Mouse (Mus musculus) limb, embryonic 10.5 days (tissue): ENCODE results near the gene Rtn4rl2. TPM values are rescaled to one million over a fixed set of nuclear protein-coding genes. Genes with fewer than 3 reads are reported as not detected.
"Not testable (repeated sequence)": the region's sequence is repeated elsewhere in the genome, so short reads cannot be mapped to it uniquely, and the experiment has no call there.

Source experiments
- DNase-seq: peaks from one replicate; pipeline ENCODE4 v3.0.0-alpha.2; 2017; ENCODE audit warnings: low spot score
- H3K27ac ChIP-seq: fragments of 300-500 bp; sonication (generic); 2 replicates; pipeline ENCODE4 v1.5.1; 2016; ENCODE audit warnings: mild to moderate bottlenecking
- H3K27me3 ChIP-seq: fragments of 300-500 bp; sonication (generic); 2 replicates; pipeline ENCODE4 v1.6.1; 2016; ENCODE audit warnings: low read depth, mild to moderate bottlenecking; ENCODE audit not compliant: poor library complexity, severe bottlenecking
- H3K36me3 ChIP-seq: fragments of 300-500 bp; sonication (generic); 2 replicates; pipeline ENCODE4 v1.6.1; 2016; ENCODE audit warnings: mild to moderate bottlenecking, moderate library complexity
- H3K4me1 ChIP-seq: fragments of 300-500 bp; sonication (generic); 2 replicates; pipeline ENCODE4 v1.6.1; 2016
- H3K4me3 ChIP-seq: fragments of 300-500 bp; sonication (generic); 2 replicates; pipeline ENCODE4 v1.5.1; 2016; ENCODE audit warnings: mild to moderate bottlenecking, moderate library complexity
- H3K9me3 ChIP-seq: fragments of 300-500 bp; sonication (generic); replicated peaks from 2 replicates; pipeline ENCODE4 v1.6.1; 2016; ENCODE audit warnings: mild to moderate bottlenecking
- WGBS: fragments of 180-500 bp; shearing (Covaris S2); methylation state at CpG from one replicate; pipeline ENCODE4 v1.1.7; 2016; 5-methylcytosine and 5-hydroxymethylcytosine counted together
- polyA plus RNA-seq: library from polyadenylated mRNA; unstranded; fragments of >200 nt; fragmentation: Nextera tagmentation; extraction: Ambion mirVana; gene quantifications from 2 replicates; pipeline ENCODE4 v1.2.1, GENCODE M21; 2016

Gene Rtn4rl2
- polyA plus RNA-seq, result 0.74 and 1.0 TPM in 2 replicates

DNA sequence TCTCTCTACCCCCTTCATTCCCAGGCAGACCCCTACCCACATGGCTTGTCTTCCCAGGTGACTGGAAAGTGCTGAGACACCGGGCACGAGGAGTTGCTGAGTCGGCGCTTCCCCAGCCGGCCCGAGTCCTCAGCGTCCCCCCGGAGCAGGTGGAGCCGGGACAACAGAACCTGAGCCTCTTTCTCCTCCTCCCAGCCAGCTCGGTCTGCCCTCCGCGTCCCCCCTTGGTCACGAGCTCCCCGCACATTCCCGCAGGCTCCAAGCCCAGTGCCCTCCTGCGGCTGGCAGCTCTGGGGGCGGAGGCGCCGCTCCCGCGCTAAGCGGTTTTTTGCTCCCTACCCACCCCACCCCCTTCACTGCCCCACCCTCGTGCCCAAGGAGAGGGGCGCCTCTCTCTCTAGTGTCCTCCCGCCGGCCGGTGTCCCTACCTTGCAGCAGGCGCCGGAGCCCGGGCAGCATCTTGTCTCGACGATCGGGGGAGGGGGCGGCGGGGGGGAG is at the start of gene Rtn4rl2:
Gene Rtn4rl2, minus strand, starts transcription at position 477 of the 498 bp plus-strand sequence.
- peak; percentile 67 for DNase-seq
- Histone ChIP-seq H3K4me1 (peaks cover 56% of the 10 kb centered on the region), H3K9me3 (no peaks in the 10 kb centered on the region), H3K36me3 (no peaks in the 10 kb centered on the region), H3K27me3 (peaks cover 100% of the 10 kb centered on the region), H3K4me3 (peak within 1 kb of the TSS; percentile 63), H3K27ac (peak within 1 kb of the TSS; percentile 61)
- under 1% methylated on average over 32 of the region's 35 CpGs for WGBS

GRCm38 (mm10) chr2:84935065-84935464 is 48.6 kb upstream of the Rtn4rl2 start:
- H3K9me3 ChIP-seq, result no peaks in the 10 kb centered on the region
- H3K4me1 ChIP-seq, result peaks cover 19% of the 10 kb centered on the region
- WGBS, result 84% methylated on average over 5 of the region's 5 CpGs
- no peak for DNase-seq
- H3K27ac ChIP-seq, result no peak overlapping the region
- H3K36me3 ChIP-seq, result peaks cover 14% of the 10 kb centered on the region
- H3K4me3 ChIP-seq, result no peak overlapping the region
- no peaks in the 10 kb centered on the region for H3K27me3 ChIP-seq

DNA sequence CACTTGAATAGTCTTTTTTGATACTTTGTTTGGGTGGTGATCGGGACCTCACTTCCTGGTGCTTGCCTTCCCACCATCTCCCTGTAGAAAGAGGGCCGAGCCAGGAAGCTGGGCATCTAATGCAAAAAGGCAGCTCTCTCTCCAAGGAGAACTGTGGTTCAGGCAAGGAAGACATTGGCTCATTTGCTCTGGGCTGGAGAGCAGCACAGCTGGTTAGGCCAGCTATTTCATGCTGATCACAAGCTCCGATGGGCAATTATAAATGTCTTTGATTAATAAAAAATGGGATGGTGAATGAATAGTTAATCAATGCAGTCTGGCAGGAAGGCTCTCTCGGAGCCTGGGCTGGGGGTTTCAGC is 48.1 kb upstream of the Rtn4rl2 start:
- no peaks in the 10 kb centered on the region for H3K27me3 ChIP-seq
- DNase-seq, result no peak
- 74% methylated on average over 4 of the region's 4 CpGs for WGBS
- peaks cover 11% of the 10 kb centered on the region for H3K36me3 ChIP-seq
- H3K4me3 ChIP-seq, result no peak overlapping the region
- no peaks in the 10 kb centered on the region for H3K9me3 ChIP-seq
- H3K27ac ChIP-seq, result no peak overlapping the region
- peaks cover 19% of the 10 kb centered on the region for H3K4me1 ChIP-seq

- 83% methylated on average over 8 of the region's 8 CpGs for WGBS
- Histone ChIP-seq H3K27ac (no peak overlapping the region), H3K9me3 (no peaks in the 10 kb centered on the region), H3K4me1 (peaks cover 19% of the 10 kb centered on the region), H3K27me3 (no peaks in the 10 kb centered on the region), H3K36me3 (peaks cover 6% of the 10 kb centered on the region; the same call in 1 of the 2 replicates), H3K4me3 (no peak overlapping the region)
- no peak for DNase-seq
Observed at GRCm38 (mm10) chr2:84933992-84934648, 47.6 kb upstream of the Rtn4rl2 start.

- DNase-seq, result no peak
- no peak overlapping the region for H3K27ac ChIP-seq
- no peaks in the 10 kb centered on the region for H3K9me3 ChIP-seq
- no peaks in the 10 kb centered on the region for H3K27me3 ChIP-seq
- H3K36me3 ChIP-seq, result no peaks in the 10 kb centered on the region
- H3K4me1 ChIP-seq, result no peaks in the 10 kb centered on the region
- 91% methylated on average over 7 of the region's 7 CpGs for WGBS
- H3K4me3 ChIP-seq, result no peak overlapping the region
Observed at GRCm38 (mm10) chr2:84930186-84930585, 43.7 kb upstream of the Rtn4rl2 start.

DNA sequence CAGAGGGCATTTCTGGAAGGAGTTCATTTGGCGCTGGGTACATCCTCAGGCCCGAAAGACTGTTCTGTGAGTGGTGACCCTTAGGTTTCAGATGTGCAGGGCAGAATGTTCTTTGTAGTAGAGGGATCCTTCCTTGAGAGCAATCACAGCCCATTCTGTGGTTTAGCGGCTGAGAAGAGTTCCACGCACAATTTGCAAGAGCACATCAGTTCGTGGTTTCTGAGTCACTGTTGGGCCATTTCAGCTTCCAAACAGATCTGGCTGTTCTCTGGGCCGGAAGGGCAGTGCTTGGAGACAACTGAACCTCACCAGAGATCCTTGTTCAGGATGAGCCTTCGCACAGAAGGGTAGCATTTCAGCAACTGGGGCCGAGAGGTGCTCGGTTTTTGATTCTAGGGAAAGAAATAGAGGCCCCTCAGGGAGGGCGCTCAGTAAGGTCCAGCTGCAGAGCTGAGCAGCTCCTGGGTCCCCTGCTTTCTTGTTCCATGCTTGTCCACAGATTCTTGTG is 33.1 kb upstream of the Rtn4rl2 start:
- H3K9me3 ChIP-seq, result no peaks in the 10 kb centered on the region
- H3K36me3 ChIP-seq, result no peaks in the 10 kb centered on the region
- H3K27me3 ChIP-seq, result no peaks in the 10 kb centered on the region
- no peak overlapping the region for H3K4me3 ChIP-seq
- H3K4me1 ChIP-seq, result peaks cover 3% of the 10 kb centered on the region; the same call in 1 of the 2 replicates
- DNase-seq, result no peak
- 90% methylated on average over 10 of the region's 10 CpGs for WGBS
- no peak overlapping the region for H3K27ac ChIP-seq

GRCm38 (mm10) chr2:84918188-84918587 is 31.7 kb upstream of the Rtn4rl2 start:
- no peak overlapping the region for H3K4me3 ChIP-seq
- H3K4me1 ChIP-seq, result peaks cover 7% of the 10 kb centered on the region; the same call in 1 of the 2 replicates
- no peaks in the 10 kb centered on the region for H3K27me3 ChIP-seq
- no peaks in the 10 kb centered on the region for H3K9me3 ChIP-seq
- 69% methylated on average over 3 of the region's 3 CpGs for WGBS
- no peaks in the 10 kb centered on the region for H3K36me3 ChIP-seq
- no peak for DNase-seq
- H3K27ac ChIP-seq, result no peak overlapping the region

DNA sequence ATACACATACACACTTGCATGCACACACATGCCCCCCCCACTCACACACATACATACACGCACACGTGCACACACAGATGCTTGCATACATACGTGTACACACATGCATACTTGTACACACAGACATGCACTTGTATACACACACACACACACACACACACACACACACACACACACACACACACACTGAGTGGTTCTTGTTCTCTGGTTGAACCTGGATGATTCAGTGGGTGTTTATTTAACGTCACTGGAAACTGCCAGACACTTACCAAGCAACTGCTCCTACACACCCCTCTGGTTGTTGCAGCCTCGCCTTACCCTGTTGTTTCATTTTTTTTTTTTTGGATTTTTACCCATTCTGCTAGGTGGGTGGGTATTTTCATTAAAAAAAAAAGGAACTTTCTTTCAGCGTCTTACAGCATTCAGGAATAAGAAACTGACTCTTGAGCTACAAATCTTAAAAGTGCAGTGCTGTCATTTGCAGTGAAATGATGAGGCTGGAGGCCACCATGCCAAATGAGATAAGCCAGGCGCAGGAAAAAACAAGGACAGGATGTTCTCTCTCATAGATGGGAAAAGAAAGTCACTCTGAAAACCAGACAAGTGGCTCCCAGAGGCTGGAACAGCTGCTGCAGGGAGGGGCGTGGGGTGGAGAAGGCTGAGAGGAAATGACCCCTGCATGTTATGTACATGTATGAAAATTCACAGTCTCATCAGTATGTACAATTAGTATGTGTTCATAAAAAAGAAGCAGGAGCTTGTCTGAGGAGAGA is 30.2 kb upstream of the Rtn4rl2 start:
- Histone ChIP-seq H3K9me3 (no peaks in the 10 kb centered on the region), H3K27ac (no peak overlapping the region), H3K36me3 (no peaks in the 10 kb centered on the region), H3K27me3 (no peaks in the 10 kb centered on the region), H3K4me3 (no peak overlapping the region), H3K4me1 (peaks cover 14% of the 10 kb centered on the region)
- 81% methylated on average over 8 of the region's 8 CpGs for WGBS
- no peak for DNase-seq

DNA sequence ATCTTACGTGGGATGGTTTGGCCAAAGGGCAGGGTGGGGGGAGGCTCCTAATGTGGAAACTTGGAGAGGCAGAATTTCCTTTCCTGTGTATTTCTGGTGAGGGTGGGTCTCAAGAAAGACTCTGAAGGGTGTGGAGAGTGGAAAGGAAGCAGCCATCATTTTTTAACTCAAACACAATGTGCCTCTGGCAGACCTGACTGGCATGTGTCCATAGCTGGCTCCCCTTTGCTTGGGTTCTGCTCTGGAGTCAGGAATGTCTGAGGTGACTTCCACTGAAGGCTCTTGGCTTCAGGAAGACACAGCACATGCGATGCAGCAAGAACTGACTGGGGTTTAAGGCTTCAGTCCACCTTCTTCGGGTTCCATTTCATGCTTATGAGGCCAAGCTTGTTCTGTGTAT is 28.8 kb upstream of the Rtn4rl2 start:
- Histone ChIP-seq H3K27ac (no peak overlapping the region), H3K27me3 (no peaks in the 10 kb centered on the region), H3K9me3 (no peaks in the 10 kb centered on the region), H3K4me1 (peaks cover 14% of the 10 kb centered on the region), H3K36me3 (no peaks in the 10 kb centered on the region), H3K4me3 (no peak overlapping the region)
- WGBS, result 86% methylated on average over 3 of the region's 3 CpGs
- no peak for DNase-seq

GRCm38 (mm10) chr2:84913881-84914280 is 27.4 kb upstream of the Rtn4rl2 start:
- 66% methylated on average over 5 of the region's 5 CpGs for WGBS
- Histone ChIP-seq H3K4me1 (peaks cover 14% of the 10 kb centered on the region), H3K36me3 (no peaks in the 10 kb centered on the region), H3K27me3 (no peaks in the 10 kb centered on the region), H3K9me3 (no peaks in the 10 kb centered on the region), H3K27ac (no peak overlapping the region), H3K4me3 (no peak overlapping the region)
- DNase-seq, result no peak

DNA sequence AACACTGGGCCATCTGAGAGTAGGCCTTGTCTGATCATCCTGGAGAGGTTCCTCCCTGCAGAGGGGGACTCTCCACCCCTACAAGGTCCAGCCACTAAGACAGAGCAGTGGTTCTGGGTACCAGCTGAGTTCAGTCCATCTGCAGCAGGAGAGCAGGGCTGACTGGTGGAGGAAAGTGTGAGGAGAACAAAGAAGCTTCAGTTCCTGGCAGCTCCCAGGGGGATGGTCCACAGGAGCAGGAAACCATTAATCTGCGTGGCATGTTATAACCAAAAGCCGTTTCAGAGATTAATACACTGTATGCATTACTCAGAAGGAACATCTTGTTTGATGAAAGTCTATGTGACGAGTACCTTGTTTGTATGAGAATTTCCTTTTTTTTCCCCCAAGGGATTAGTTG is 26.2 kb upstream of the Rtn4rl2 start:
- no peaks in the 10 kb centered on the region for H3K36me3 ChIP-seq
- 69% methylated on average over 3 of the region's 3 CpGs for WGBS
- peak overlapping the region; percentile 54 for H3K27ac ChIP-seq
- H3K4me3 ChIP-seq, result no peak overlapping the region
- peaks cover 14% of the 10 kb centered on the region for H3K4me1 ChIP-seq
- H3K27me3 ChIP-seq, result no peaks in the 10 kb centered on the region
- DNase-seq, result no peak
- no peaks in the 10 kb centered on the region for H3K9me3 ChIP-seq

GRCm38 (mm10) chr2:84896686-84897085 is 10.2 kb upstream of the Rtn4rl2 start:
- H3K36me3 ChIP-seq, H3K4me1 ChIP-seq, DNase-seq, H3K4me3 ChIP-seq, H3K27ac ChIP-seq, H3K9me3 ChIP-seq: not testable (repeated sequence)
- peaks cover 16% of the 10 kb centered on the region; the same call in 1 of the 2 replicates for H3K27me3 ChIP-seq
- 95% methylated on average over 6 of the region's 6 CpGs for WGBS
